Mouse (Mus musculus) kidney, adult 9 months (tissue): ENCODE measurements around the gene Pabpc4.

Experiments used
- DNase-seq: peaks from one replicate; pipeline ENCODE4 v3.0.0; 2022

Pabpc4 gene

GRCm38 (mm10) chr4:123261721-123262401 is at the start of gene Pabpc4:
Gene Pabpc4, plus strand, starts transcription at chr4:123262351.
- DNase-seq = peak; percentile 33

DNA sequence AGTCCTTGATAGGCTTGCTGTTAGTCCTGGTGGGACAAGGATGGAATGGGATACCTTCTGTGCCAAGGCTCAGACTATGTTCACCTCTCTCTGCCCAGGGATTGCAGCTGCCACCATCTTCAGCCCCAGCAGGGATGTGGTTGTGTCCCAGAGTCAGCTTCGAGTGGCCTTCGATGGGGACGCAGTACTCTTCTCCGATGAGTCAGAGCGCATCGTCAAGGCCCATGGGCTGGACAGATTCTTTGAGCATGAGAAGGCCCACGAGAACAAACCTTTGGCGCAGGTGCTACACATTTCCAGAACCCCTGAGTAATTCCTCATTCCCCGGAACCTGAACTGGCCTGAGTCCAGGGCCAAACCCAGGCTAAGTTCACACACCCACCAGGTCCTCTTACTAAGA is 48.2 kb upstream of the Pabpc4 start:
- DNase-seq = no peak

- no peak for DNase-seq
These were observed 46.8 kb upstream of the Pabpc4 start for GRCm38 (mm10) chr4:123215367-123215766.

- peak; percentile 46 for DNase-seq
These were observed 45.4 kb upstream of the Pabpc4 start for GRCm38 (mm10) chr4:123216782-123217181.

DNA sequence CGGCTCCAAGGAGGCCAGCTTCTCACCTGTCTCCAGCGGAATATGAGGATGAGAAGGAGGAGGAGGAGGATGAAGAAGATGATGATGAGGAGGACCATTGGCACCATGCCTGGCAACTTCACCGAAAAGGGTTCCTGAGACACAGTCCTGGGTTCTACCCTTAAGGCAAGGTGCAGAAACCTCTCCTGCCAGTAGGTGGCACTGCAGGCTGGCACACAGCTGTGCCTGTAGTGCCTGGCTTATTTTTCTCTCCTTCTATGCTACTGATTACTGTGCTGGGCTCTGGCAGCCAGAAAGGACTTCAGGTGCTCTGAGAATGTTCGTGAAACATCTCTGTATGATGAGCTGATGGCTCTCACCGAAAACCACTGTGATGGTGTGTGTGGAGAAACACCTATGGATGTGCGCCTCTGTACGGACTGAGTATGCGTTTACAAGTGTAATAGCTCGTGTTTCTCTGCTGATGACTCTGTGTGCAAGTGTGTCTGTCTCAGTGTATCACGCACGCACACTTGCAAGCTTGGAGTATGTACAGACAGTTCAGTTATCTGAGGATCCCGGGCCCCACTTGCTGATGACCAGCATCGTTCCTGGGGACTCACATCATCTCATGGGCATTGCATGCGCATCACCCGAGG is 42.3 kb upstream of the Pabpc4 start:
- peak; percentile 60 for DNase-seq

DNA sequence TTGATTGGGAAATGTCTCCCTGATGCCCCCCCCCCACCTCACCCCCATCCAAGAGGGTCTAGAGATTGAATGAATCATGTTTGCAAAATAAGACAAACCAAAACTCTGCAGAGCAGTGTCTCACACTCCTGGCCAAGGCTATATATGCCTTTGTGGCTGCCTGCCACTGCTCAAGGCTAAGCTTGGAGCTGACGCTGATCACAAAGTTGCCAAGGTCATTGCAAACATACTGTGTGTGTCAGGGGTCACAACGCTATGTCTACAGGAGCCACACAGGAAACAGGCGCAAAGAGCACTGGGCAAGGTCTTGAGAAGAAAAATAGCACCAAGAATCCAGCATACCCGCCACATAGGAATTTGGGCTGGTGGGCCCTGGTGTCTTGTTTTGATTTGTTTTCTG is 41.5 kb upstream of the Pabpc4 start:
- no peak for DNase-seq

GRCm38 (mm10) chr4:123223309-123223708 is 38.8 kb upstream of the Pabpc4 start:
- DNase-seq = no peak

DNA sequence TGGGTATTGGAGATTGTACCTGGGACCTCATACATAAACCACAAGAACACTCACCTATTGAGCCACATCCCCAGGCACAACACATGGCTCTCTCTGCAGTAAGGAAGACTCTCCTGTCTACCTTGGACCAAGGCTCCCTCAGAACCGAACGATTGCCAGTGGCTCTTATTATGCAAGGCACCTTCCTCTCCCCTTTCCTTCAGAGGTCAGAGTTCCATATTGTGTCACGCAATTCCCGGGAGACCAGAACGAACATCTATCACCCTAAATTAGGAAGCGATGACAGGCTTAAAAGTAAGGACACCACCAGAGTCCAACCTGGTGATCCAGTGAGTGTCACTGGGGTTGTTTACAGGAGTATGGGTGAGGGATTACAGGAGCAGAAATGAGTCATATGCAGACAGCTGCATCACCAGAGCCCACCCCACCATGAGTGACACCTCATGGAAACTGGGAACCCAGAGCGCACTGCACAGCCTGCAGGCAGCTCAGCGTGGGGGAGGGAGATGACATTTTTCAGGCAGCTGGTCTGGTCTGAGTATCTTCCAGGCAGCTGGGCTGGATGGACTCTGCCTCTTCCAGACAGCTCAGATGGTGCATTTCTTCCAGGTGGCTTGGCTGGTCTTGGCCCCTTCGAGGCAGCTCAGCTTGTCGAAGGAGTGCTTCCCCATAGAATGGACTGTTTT is 36.3 kb upstream of the Pabpc4 start:
- no peak for DNase-seq

DNA sequence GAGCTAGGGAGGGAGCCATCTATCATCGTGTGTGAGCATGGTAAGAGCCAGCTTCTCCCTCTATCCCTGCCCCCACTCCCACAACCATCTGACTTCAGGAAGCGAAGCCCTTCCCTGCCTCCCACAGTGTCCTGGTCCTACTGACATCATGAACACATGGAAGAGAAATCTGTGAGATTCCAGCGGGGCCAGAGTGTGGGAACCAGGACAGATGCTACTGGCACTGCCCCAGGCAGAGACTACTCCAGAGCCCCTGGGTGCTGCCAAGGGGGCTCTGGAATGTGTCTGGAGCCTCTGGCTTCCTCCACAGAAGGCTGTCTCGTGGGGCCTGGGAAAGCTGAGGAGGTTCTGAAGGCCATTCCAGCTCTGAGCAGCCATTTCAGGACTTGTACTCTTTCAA is 34.4 kb upstream of the Pabpc4 start:
- no peak for DNase-seq

DNA sequence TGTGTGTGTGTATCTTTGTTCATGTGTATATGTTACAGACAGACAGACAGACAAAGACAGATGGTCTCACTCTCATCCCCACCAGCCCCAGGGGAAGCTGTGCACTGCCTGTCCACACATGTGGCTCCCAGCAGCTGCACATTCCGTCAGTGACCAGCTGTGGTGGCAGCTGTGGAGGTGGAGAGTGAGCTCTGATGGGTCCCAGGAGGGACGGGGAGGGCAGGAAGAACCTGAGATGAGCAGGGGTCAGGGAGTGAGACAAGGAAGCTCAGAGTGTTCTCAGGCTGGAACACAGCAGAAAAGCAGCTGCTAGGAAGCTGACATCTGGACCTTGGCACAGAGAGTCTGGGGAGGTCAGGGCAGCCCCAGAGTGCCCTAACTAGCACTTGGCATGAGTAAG is 33.9 kb upstream of the Pabpc4 start:
- peak; percentile 35 for DNase-seq

DNA sequence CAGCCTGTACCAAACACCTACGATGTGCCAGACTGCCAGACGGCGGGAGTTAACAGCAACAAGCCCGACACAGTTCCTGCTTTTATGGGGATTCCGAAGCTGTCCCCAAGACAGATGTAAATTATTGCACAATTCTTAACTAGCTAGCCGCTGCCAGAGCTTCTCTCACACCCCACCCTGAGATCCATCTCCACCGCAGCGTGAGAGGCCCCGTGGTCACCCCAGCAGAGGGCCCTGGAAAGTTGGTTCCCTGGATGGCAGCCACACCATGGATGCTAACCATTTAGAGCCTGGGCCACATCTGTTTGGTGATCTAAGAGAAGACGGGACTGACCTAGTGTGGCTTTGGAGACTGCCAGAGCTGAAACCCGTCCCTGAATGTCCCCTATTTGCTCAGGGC is 33.0 kb upstream of the Pabpc4 start:
- DNase-seq = no peak

- no peak for DNase-seq
These were observed 29.3 kb upstream of the Pabpc4 start for GRCm38 (mm10) chr4:123232841-123233240.

- DNase-seq = peak; percentile 69
These were observed 28.6 kb upstream of the Pabpc4 start, which contains the start of gene Heyl for GRCm38 (mm10) chr4:123233492-123234084. Gene Heyl, plus strand, starts transcription at chr4:123233556.

- no peak for DNase-seq
These were observed 26.2 kb upstream of the Pabpc4 start for GRCm38 (mm10) chr4:123235835-123236430.

- DNase-seq = no peak
These were observed 25.6 kb upstream of the Pabpc4 start for GRCm38 (mm10) chr4:123236431-123237031.

GRCm38 (mm10) chr4:123237386-123238266 is 24.5 kb upstream of the Pabpc4 start:
- peak; percentile 35 for DNase-seq

GRCm38 (mm10) chr4:123239361-123240203 is 22.6 kb upstream of the Pabpc4 start:
- DNase-seq = peak; percentile 48

DNA sequence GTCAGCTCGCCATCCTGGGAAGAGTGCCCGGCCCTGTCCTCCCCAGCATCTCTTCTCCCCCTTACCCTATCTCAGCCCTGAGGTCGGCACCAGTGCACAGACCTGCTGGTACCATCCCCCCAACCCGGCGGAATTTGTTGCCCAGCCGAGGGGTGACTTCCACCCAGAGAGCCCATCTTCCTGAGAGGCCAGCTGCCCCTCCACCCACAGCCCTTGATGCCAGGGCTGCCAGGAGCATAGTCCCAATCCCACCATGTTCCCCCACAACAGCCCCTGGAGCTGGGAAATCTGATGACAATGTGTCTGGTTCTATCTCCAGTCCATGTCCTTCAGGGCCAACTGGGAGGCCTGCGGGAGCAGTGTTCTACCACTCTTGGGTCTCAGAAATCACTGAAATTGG is 15.9 kb upstream of the Pabpc4 start:
- DNase-seq = no peak

DNA sequence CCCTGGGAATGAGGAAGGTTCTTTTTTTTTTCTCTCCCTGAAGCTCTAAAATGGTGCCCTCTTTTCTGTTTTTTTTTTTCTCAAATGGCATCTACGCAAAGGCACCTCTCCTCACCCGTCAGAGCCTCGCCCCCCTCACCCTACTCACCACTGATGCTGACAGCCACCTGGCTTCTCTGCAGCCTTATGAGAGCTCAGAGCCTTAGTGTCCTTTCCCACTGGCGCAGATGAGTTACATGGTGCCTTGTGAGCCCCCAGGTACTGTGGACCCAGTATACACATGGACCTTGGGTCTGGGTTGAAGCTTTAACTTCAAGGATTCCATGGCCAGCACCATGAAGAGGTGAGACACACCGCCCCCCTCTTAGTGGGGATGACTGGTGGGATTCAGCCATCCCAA is 15.5 kb upstream of the Pabpc4 start:
- DNase-seq = no peak

- DNase-seq = peak; percentile 31
These were observed 14.8 kb upstream of the Pabpc4 start for GRCm38 (mm10) chr4:123247147-123247880.
